Mouse (Mus musculus) adrenal gland, adult 2 months (tissue): ENCODE measurements at regions not wholly inside any gene's neighbourhood (a gene's known extent, or its start where the extent isn't known, plus 50 kb on each side); places are given as distances from the start of the nearest gene placed in this dataset.

ENCODE experiments used
- DNase-seq: peaks from one replicate; pipeline ENCODE4 v3.0.0; 2021

DNA sequence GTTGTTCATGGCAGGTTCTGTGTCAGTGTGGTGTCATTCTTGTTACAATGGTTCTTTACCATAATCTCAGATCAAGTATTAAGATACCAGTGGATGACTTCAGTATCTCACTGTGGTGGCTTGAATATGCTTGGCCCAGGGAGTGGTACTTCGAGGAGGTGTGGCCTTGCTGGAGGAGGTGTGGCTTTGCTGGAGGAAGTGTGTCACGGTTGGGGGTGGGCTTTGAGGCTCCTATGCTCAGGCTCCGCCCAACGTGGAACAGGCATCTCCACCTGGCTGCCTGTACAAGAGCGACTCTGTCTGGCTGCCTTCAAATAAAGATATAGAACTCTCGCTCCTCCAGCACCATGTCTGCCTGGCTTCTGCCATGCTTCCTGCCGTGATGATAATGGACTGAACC, 63.6 kb downstream of the Cd2 start:
- no peak for DNase-seq

- DNase-seq = no peak
Measured at GRCm38 (mm10) chr3:101219897-101220296, 67.8 kb downstream of the Cd2 start.

DNA sequence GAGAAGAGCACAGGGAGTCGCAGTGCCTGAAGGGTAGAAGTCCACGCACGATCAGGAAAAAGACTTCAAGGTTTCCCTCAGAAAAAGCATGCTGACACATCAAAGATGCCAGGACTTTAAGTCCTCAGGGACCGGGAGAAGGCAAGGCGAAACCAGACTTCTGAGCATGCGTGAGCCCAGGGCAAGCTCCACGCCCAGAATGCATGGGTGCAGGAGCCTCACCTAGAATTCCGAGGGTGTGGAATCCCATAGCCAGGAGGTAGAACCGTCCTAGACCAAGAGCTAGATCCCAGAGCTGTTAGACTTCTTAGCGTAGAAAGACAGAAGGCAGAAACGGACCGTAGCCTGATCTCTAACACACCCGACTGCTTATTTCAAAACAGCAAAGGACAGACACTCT, 71.0 kb downstream of the Cd2 start:
- no peak for DNase-seq

GRCm38 (mm10) chr3:101213212-101213562, 74.6 kb downstream of the Cd2 start:
- DNase-seq = no peak

GRCm38 (mm10) chr3:101212403-101213211, 75.1 kb downstream of the Cd2 start:
- DNase-seq = peak; percentile 25

- DNase-seq = no peak
Measured at GRCm38 (mm10) chr3:101211936-101212335, 75.8 kb downstream of the Cd2 start.

DNA sequence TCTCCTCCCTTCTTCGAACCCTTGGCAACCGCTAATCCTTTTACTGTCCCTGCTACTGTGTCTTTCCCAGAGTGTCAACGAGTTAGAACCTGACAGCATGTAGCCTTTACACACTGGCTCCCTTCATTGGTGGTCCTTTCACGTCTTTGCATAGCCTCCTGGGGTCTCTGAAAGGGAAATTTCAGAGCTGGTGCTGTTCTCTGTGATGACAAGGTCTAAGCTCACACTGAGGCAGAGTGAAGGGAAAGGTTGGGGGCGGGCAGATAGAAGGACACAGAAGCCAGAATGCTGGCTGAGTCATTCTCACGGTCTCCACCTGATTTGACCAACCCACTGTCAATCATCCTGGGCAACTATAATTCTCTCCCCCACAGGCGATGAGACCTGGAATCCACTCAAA, 78.2 kb downstream of the Cd2 start:
- DNase-seq = no peak

DNA sequence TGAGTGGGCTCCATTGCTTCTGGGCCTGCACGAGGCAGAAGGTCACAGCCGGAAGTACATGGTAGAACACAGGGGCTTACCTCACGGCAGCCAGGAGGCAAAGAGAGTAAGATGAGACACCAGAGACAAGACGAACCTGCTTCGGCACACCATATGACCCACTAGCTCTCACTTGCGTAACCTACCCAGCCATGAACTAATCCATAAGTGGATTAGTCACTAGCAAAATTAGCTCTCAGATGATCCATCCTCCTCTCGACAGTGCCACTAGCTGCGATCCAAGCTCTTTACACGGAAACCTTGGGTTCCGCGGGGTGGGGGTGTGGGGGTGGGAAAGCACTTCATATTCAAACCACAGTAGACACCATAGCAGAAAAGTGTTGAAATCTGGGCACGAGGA, 79.0 kb downstream of the Cd2 start:
- no peak for DNase-seq

- DNase-seq = peak; percentile 14
Measured at GRCm38 (mm10) chr3:101206172-101206571, 81.6 kb downstream of the Cd2 start.

DNA sequence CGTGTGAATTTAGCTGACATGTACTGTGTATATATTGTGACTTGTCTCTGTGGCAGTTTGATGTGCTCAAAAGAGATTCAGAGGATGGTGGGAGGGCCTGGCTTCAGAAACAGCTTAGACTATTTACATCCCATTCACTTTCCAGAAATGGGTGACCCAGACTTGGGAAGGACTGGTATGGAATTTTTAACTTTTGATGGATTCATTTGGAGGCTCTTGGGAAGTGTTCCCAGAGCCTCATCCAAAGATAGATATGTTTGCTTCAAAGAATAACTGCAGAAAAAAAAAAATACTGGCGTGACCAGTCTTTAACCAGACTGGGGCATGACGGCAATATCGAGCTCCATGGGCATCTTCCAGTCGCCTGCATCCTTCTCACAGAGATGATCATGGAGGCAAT, 84.6 kb upstream of the Ptgfrn start:
- DNase-seq = no peak

- DNase-seq = no peak
Measured at GRCm38 (mm10) chr3:101194319-101194718, 84.2 kb upstream of the Ptgfrn start.

GRCm38 (mm10) chr3:101191298-101191986, 81.4 kb upstream of the Ptgfrn start:
- no peak for DNase-seq

GRCm38 (mm10) chr3:101181958-101182357, 71.9 kb upstream of the Ptgfrn start:
- no peak for DNase-seq

GRCm38 (mm10) chr3:101173954-101174353, 63.9 kb upstream of the Ptgfrn start:
- DNase-seq = no peak

DNA sequence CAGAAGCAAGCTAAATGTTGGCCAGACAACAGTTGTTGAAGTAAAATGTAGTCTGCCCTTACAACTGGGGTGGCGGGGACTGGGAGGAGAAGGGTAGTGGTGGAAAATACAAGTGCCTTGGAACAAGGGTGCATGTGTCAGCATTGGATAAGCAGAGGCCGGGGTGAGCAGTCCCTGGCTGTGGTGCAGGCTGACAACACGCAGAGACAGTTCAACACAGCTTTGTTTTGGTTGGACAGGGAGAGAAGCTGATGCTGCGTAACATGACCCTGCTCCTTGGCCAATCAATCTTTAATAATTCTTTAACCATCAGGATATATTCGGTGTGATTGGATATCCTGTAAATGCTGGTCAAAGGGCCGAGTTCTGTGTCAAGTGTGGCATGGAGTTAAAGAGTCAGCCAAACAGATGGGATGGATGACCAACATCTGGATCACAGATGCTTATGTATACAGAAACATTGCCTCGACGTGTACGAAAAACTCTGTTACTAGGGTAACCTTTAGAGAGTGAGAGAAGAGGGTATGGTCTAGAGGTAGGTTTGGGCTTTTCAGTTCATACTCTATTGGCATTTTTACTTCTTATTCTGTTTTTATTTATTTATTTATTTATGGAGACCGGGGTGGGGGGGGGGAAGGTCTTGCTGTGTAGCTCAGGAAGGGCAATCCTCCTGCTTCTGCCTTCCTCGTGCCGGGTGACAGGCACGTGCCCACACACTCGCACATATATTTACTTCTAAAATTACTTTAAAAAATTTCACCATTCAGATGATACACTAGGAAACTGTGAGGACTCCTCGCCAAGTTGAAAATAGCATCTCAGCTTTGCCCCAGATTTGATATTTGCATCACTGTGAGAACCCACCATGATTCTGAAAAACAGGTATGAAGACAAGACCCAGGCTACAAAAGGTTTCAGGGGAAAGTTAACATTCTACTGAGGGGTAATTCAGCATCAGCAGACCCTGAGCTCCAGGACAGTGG, 60.2 kb upstream of the Ptgfrn start:
- DNase-seq = no peak

- no peak for DNase-seq
Measured at GRCm38 (mm10) chr3:101167026-101167425, 56.9 kb upstream of the Ptgfrn start.

DNA sequence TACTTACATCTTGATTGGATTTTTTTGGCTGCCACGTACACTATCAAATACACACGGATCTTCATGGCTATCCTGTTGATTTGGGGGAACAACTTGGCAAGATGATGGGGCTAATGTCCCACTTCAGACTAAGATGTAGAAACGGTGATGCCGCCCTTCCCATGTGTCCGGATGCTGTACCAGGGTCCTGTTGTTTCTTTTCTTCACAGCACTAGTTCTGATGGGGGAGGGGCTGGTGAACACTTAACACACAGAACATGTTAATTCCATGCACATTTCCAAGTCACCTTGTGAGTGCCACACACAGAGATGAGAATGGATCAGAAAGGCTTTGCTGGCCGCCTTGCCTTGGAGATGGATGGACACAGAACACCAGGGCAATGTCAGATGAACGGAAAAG, 56.5 kb upstream of the Ptgfrn start:
- DNase-seq = no peak

DNA sequence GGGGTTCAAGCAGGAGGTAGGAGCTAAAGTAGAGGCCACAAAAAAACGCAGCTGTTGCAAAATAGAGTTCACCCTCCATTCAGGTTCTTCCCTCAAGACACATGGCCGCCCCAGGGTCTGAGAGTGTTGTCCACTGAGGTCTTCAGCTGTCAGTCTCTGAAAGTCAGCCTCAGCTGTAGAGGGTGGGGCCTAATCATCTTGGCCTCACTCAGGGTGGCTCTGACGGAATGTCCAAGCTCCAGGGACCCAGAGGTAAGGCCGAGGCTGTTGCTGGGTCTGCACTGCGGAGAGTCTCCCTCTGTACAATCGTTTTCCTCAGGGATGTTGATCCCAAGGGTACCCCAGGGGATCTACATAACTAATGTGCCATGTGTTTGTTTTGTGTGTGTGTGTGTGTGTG, 55.2 kb upstream of the Ptgfrn start:
- DNase-seq = no peak

- no peak for DNase-seq
Measured at GRCm38 (mm10) chr3:101164771-101165170, 54.7 kb upstream of the Ptgfrn start.

- DNase-seq = no peak
Measured at GRCm38 (mm10) chr3:101163991-101164434, 53.9 kb upstream of the Ptgfrn start.

GRCm38 (mm10) chr3:101163160-101163990, 53.3 kb upstream of the Ptgfrn start:
- DNase-seq = peak; percentile 65
